ENCODE assay signal across 28 mouse cellular contexts in the genomic region with DNA sequence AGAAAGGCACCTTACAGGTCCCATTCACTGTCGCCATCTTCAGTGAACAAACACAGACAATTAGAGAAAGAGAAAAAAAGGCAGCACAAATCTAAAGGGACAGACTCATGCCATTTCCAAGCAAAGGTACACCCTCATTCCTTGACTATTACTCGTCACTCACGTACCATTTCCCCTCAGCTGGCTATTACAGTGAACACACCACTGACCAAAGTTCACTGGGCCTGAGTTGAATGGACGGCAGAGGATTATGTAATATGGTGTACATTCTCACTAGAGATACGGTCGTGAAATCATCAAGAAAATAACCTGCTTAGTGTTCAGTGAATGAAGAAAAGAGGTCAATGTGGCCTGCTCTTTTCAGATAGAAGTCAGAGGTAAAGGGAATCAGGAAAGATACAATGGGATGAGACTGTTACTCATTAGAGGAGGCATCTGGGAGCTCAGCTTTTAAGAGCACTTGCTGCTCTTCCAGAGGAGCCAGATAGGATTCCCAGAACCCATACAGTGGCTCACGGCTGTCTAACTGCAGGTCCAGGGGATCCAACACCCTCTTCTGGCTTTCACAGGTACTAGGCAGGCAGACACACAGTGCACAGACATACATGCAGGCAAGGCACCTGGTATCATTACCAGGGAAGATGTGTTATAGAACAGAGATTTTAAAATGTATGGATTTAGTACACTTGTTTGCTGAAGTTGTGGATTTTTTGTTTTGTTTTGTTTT. TPM values are rescaled to one million over a fixed set of nuclear protein-coding genes. Genes with fewer than 3 reads are reported as not detected.
DNase-seq lines count a peak whose midpoint lies in the region; ATAC-seq and TF ChIP-seq lines count a peak whose summit lies in the region.
"Had no signal": no experiment of that assay in that cellular context is flagged by ENCODE, and none has a peak within 500 bp of the region (broad histone marks: within the 10 kb centered on the region; RNA-seq: fewer than 3 reads in every experiment).

No protein-coding gene starts in this region.

- no peak for ATAC-seq in kidney, embryonic 14.5 days (ENCODE audit: low FRiP score, low TSS enrichment)
- ATAC-seq in intestine, embryonic 16.5 days: peak; percentile 89
- peak; percentile 88 for ATAC-seq in liver, embryonic 16.5 days (ENCODE audit: low read depth)
- ATAC-seq in lung, postnatal 0 days: no peak
- ATAC-seq: Patski had no signal

- H3K27ac ChIP-seq in kidney, adult 2 months (ENCODE audit: insufficient read depth, low read depth, low read length): no peak overlapping the region
- no peak overlapping the region for H3K27ac ChIP-seq in kidney, embryonic 14.5 days (ENCODE audit: low read depth, low read length)
- peak overlapping the region; percentile 75 for H3K27ac ChIP-seq in intestine, embryonic 16.5 days (ENCODE audit: low read length)
- H3K27ac ChIP-seq in liver, embryonic 16.5 days (ENCODE audit: low read length): peak overlapping the region; percentile 85
- H3K27ac ChIP-seq in lung, postnatal 0 days (ENCODE audit: low read length): no peak overlapping the region
- H3K27ac ChIP-seq: embryonic facial prominence, embryonic 13.5 days; forebrain, embryonic 12.5 days; heart, embryonic 15.5 days; hindbrain, embryonic 13.5 days; limb, embryonic 10.5 days; midbrain, embryonic 12.5 days; neural tube, embryonic 15.5 days had no signal

- no peak overlapping the region for H3K9ac ChIP-seq in kidney, embryonic 14.5 days (ENCODE audit: low read depth, low read length)
- no peak overlapping the region for H3K9ac ChIP-seq in intestine, embryonic 16.5 days (ENCODE audit: low read depth, low read length)
- no peak overlapping the region for H3K9ac ChIP-seq in liver, embryonic 16.5 days (ENCODE audit: low read depth, low read length)
- no peak overlapping the region for H3K9ac ChIP-seq in lung, postnatal 0 days (replicated peaks; ENCODE audit: low read depth)
- H3K9ac ChIP-seq: embryonic facial prominence, embryonic 13.5 days; forebrain, embryonic 12.5 days; heart, embryonic 15.5 days; hindbrain, embryonic 13.5 days; midbrain, embryonic 12.5 days; neural tube, embryonic 15.5 days had no signal

- H3K9me3 ChIP-seq in kidney, embryonic 14.5 days (ENCODE audit: control insufficient read depth, low read length): no peaks in the 10 kb centered on the region
- no peaks in the 10 kb centered on the region for H3K9me3 ChIP-seq in intestine, embryonic 16.5 days (ENCODE audit: control insufficient read depth, low read length)
- H3K9me3 ChIP-seq in liver, embryonic 16.5 days (replicated peaks; ENCODE audit: control insufficient read depth, low read length): no peaks in the 10 kb centered on the region
- H3K9me3 ChIP-seq in lung, postnatal 0 days (ENCODE audit: low read length): no peaks in the 10 kb centered on the region
- H3K9me3 ChIP-seq: embryonic facial prominence, embryonic 13.5 days; forebrain, embryonic 12.5 days; G1E; heart, embryonic 15.5 days; hindbrain, embryonic 13.5 days; limb, embryonic 10.5 days; midbrain, embryonic 12.5 days; neural tube, embryonic 15.5 days had no signal

- DNase-seq in kidney, adult 2 months: peak; percentile 76
- DNase-seq in adipocyte (ENCODE audit: low spot score): peak; percentile 39
- no peak for DNase-seq in urinary bladder, postnatal 14 days (ENCODE audit: low spot score)
- no peak for DNase-seq in lung, postnatal 0 days (ENCODE audit: low spot score)
- DNase-seq: adrenal gland, adult 2 months; B cell, adult 2 months; cerebellum, adult 18-20 months; cerebellum, postnatal 36 days; embryo, embryonic 11 days; gastrocnemius, postnatal 36 days; heart, postnatal 36 days; lung, adult 18-20 months; lung, postnatal 14 days; spleen, adult 18-20 months had no signal

- no peak for TF ChIP-seq POLR2A in kidney, adult 2 months (IDR thresholded peaks at IDR 0.05; ENCODE audit: low read depth, low read length)

- no peaks in the 10 kb centered on the region for H3K27me3 ChIP-seq in kidney, adult 2 months (replicated peaks; ENCODE audit: control insufficient read depth, insufficient read depth, low read length)
- no peaks in the 10 kb centered on the region for H3K27me3 ChIP-seq in kidney, embryonic 14.5 days (ENCODE audit: control insufficient read depth, insufficient read depth, low read length)
- H3K27me3 ChIP-seq in intestine, embryonic 16.5 days (replicated peaks; ENCODE audit: control insufficient read depth, insufficient read depth, low read length): no peaks in the 10 kb centered on the region
- H3K27me3 ChIP-seq in liver, embryonic 16.5 days (ENCODE audit: control insufficient read depth, insufficient read depth, low read depth, low read length): no peaks in the 10 kb centered on the region
- H3K27me3 ChIP-seq in lung, postnatal 0 days (replicated peaks; ENCODE audit: insufficient read depth, low read length): no peaks in the 10 kb centered on the region
- H3K27me3 ChIP-seq: CH12.LX; embryonic facial prominence, embryonic 13.5 days; forebrain, embryonic 12.5 days; heart, embryonic 15.5 days; hindbrain, embryonic 13.5 days; midbrain, embryonic 12.5 days; neural tube, embryonic 15.5 days; Patski had no signal

- TF ChIP-seq EP300 in lung, postnatal 0 days (IDR thresholded peaks at IDR 0.05): no peak

- no peak overlapping the region for H3K4me3 ChIP-seq in kidney, adult 2 months (ENCODE audit: insufficient read depth, low read depth, low read length)
- no peak overlapping the region for H3K4me3 ChIP-seq in kidney, embryonic 14.5 days (ENCODE audit: low read length)
- H3K4me3 ChIP-seq in intestine, embryonic 16.5 days (ENCODE audit: low read length): no peak overlapping the region
- H3K4me3 ChIP-seq in liver, embryonic 16.5 days (ENCODE audit: low read depth, low read length): no peak overlapping the region
- no peak overlapping the region for H3K4me3 ChIP-seq in lung, postnatal 0 days (ENCODE audit: low read depth, low read length)
- H3K4me3 ChIP-seq: embryonic facial prominence, embryonic 13.5 days; erythroblast, embryonic 14.5 days; forebrain, embryonic 12.5 days; heart, embryonic 15.5 days; hindbrain, embryonic 13.5 days; limb, embryonic 10.5 days; midbrain, embryonic 12.5 days; neural tube, embryonic 15.5 days had no signal

- H3K36me3 ChIP-seq in kidney, adult 2 months (ENCODE audit: control insufficient read depth, insufficient read depth, low read length): peaks cover 4% of the 10 kb centered on the region; the same call in 1 of the 2 replicates
- peaks cover 80% of the 10 kb centered on the region for H3K36me3 ChIP-seq in kidney, embryonic 14.5 days (ENCODE audit: control insufficient read depth, insufficient read depth, low read length)
- peaks cover 8% of the 10 kb centered on the region for H3K36me3 ChIP-seq in intestine, embryonic 16.5 days (ENCODE audit: control insufficient read depth, insufficient read depth, low read length)
- H3K36me3 ChIP-seq in liver, embryonic 16.5 days (ENCODE audit: control insufficient read depth, insufficient read depth): peaks cover 20% of the 10 kb centered on the region
- H3K36me3 ChIP-seq in lung, postnatal 0 days (ENCODE audit: insufficient read depth, low read length): peaks cover 10% of the 10 kb centered on the region

- H3K4me2 ChIP-seq in kidney, embryonic 14.5 days (replicated peaks; ENCODE audit: low read depth, low read length): no peak overlapping the region
- no peak overlapping the region for H3K4me2 ChIP-seq in intestine, embryonic 16.5 days (ENCODE audit: low read depth, low read length)
- H3K4me2 ChIP-seq in liver, embryonic 16.5 days (ENCODE audit: low read depth, low read length): no peak overlapping the region
- no peak overlapping the region for H3K4me2 ChIP-seq in lung, postnatal 0 days (replicated peaks; ENCODE audit: low read depth, low read length)
- H3K4me2 ChIP-seq: embryonic facial prominence, embryonic 13.5 days; forebrain, embryonic 12.5 days; heart, embryonic 15.5 days; hindbrain, embryonic 13.5 days; midbrain, embryonic 12.5 days; neural tube, embryonic 15.5 days had no signal

- peaks cover 15% of the 10 kb centered on the region; the same call in 1 of the 2 replicates for H3K4me1 ChIP-seq in kidney, adult 2 months (ENCODE audit: control insufficient read depth, insufficient read depth, low read length)
- H3K4me1 ChIP-seq in kidney, embryonic 14.5 days (ENCODE audit: control insufficient read depth, insufficient read depth, low read length): no peaks in the 10 kb centered on the region
- H3K4me1 ChIP-seq in intestine, embryonic 16.5 days (ENCODE audit: control insufficient read depth, insufficient read depth, low read length): no peaks in the 10 kb centered on the region
- H3K4me1 ChIP-seq in liver, embryonic 16.5 days (ENCODE audit: control insufficient read depth, low read depth, low read length): no peaks in the 10 kb centered on the region; the same call in 1 of the 2 replicates
- H3K4me1 ChIP-seq in lung, postnatal 0 days (ENCODE audit: insufficient read depth, low read depth, low read length): no peaks in the 10 kb centered on the region
- H3K4me1 ChIP-seq: forebrain, embryonic 12.5 days; hindbrain, embryonic 13.5 days; limb, embryonic 10.5 days; midbrain, embryonic 12.5 days; neural tube, embryonic 15.5 days had no signal

- WGBS in kidney, adult 2 months: 68% methylated on average over 7 of the region's 7 CpGs
- 90% methylated on average over 7 of the region's 7 CpGs for WGBS in kidney, embryonic 14.5 days
- 73% methylated on average over 7 of the region's 7 CpGs for WGBS in intestine, embryonic 16.5 days
- 76% methylated on average over 7 of the region's 7 CpGs for WGBS in liver, embryonic 16.5 days (ENCODE audit: insufficient replicate concordance)
- 86% methylated on average over 7 of the region's 7 CpGs for WGBS in lung, postnatal 0 days

- TF ChIP-seq CTCF in kidney, adult 2 months (conservative IDR thresholded peaks at IDR 0.05; ENCODE audit: insufficient read depth, insufficient read length, low read depth, low read length): no peak
- no peak for TF ChIP-seq CTCF in lung, postnatal 0 days (IDR thresholded peaks at IDR 0.05)

RNA-seq across cellular contexts. Expression of a gene that starts 23.5 kb away (rescaled TPM):
- 2.2 and 3.6 TPM in 2 replicates for polyA plus RNA-seq in kidney, adult 2 months (2012; rRNA removed)
- 18.8 and 21.3 TPM in 2 replicates for polyA plus RNA-seq in kidney, embryonic 14.5 days (2014; fragmentation: Nextera tagmentation; extraction: Ambion mirVana)
- polyA plus RNA-seq in intestine, embryonic 16.5 days (2015; fragmentation: Nextera tagmentation; extraction: Ambion mirVana): 15.4 and 16.3 TPM in 2 replicates
- 8.6 and 10.0 TPM in 2 replicates for polyA plus RNA-seq in liver, embryonic 16.5 days (2015; fragmentation: Nextera tagmentation; extraction: Ambion mirVana)
- polyA plus RNA-seq in lung, postnatal 0 days (2015; fragmentation: Nextera tagmentation; extraction: Ambion mirVana): 9.5 and 12.1 TPM in 2 replicates

RNA-seq across cellular contexts. Expression of a gene that starts 23.6 kb away (rescaled TPM):
- polyA plus RNA-seq in kidney, adult 2 months (2012; rRNA removed): 253 and 261 TPM in 2 replicates
- polyA plus RNA-seq in kidney, embryonic 14.5 days (2014; fragmentation: Nextera tagmentation; extraction: Ambion mirVana): 369 and 392 TPM in 2 replicates
- 227 and 230 TPM in 2 replicates for polyA plus RNA-seq in intestine, embryonic 16.5 days (2015; fragmentation: Nextera tagmentation; extraction: Ambion mirVana)
- polyA plus RNA-seq in liver, embryonic 16.5 days (2015; fragmentation: Nextera tagmentation; extraction: Ambion mirVana): 118 and 124 TPM in 2 replicates
- polyA plus RNA-seq in lung, postnatal 0 days (2015; fragmentation: Nextera tagmentation; extraction: Ambion mirVana): 296 and 352 TPM in 2 replicates

RNA-seq across cellular contexts. Expression of a gene that starts 33.2 kb away (rescaled TPM):
- 6.3 and 7.2 TPM in 2 replicates for polyA plus RNA-seq in kidney, adult 2 months (2012; rRNA removed)
- 12.6 and 13.3 TPM in 2 replicates for polyA plus RNA-seq in kidney, embryonic 14.5 days (2014; fragmentation: Nextera tagmentation; extraction: Ambion mirVana)
- 12.6 and 13.7 TPM in 2 replicates for polyA plus RNA-seq in intestine, embryonic 16.5 days (2015; fragmentation: Nextera tagmentation; extraction: Ambion mirVana)
- polyA plus RNA-seq in liver, embryonic 16.5 days (2015; fragmentation: Nextera tagmentation; extraction: Ambion mirVana): 4.0 and 4.5 TPM in 2 replicates
- polyA plus RNA-seq in lung, postnatal 0 days (2015; fragmentation: Nextera tagmentation; extraction: Ambion mirVana): 9.0 and 9.1 TPM in 2 replicates

Comparison
In these comparisons a context has a peak if more than half of its experiments do, and no peak if none do; other contexts are left out.
1. DNase-seq: peak in kidney, adult 2 months (single experiment) and adipocyte (single experiment); none in urinary bladder, postnatal 14 days (single experiment) and lung, postnatal 0 days (single experiment).
2. H3K27ac ChIP-seq: peak in intestine, embryonic 16.5 days (single experiment) and liver, embryonic 16.5 days (single experiment); none in kidney, adult 2 months (single experiment), kidney, embryonic 14.5 days (single experiment) and lung, postnatal 0 days (single experiment).
3. ATAC-seq: peak in intestine, embryonic 16.5 days (single experiment) and liver, embryonic 16.5 days (single experiment); none in kidney, embryonic 14.5 days (single experiment) and lung, postnatal 0 days (single experiment).